Mouse (Mus musculus) cerebellum, adult 2 months (tissue): Measurements from ENCODE around the gene Sult6b2.

Experiments used
- CTCF ChIP-seq: fragments of 200-500 bp; IDR thresholded peaks from 2 replicates; pipeline ENCODE4 v1.5.1; 2011; ENCODE audit warnings: low read depth, mild to moderate bottlenecking, control low read depth, low read length, moderate library complexity, borderline replicate concordance; ENCODE audit not compliant: insufficient read depth
- POLR2A ChIP-seq: fragments of 200-500 bp; IDR thresholded peaks from 2 replicates; pipeline ENCODE4 v1.6.1; 2011; ENCODE audit warnings: low read length, control low read depth, borderline replicate concordance; ENCODE audit not compliant: insufficient read depth

DNA sequence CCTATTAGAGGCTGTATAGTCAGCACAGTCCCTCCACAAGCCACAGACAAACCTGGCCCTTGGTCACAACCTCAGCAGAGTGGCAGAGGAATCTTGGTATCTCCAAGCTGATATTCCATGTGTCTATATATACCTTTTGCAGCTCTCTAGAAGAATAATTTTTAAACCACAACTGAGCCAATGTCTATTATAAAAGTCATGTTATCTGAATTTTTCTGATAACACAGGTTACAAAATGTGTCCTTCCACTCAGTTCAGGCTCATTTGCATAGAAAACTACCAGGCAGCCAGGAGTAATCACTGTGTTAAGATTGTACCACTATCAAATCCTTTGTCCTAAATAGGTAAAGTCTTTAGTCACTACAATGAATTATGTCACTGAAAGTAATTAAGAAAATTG lies at the start of gene Sult6b2:
- no peak for TF ChIP-seq CTCF
- no peak for TF ChIP-seq POLR2A
